Mouse (Mus musculus): ENCODE results near the gene Senp6. TPM values are rescaled to one million over a fixed set of nuclear protein-coding genes. Genes with fewer than 3 reads are reported as not detected.
A peak's percentile ranks its signal among the peaks of the same experiment; 100 is the strongest.
"Not testable (repeated sequence)": the region's sequence is repeated elsewhere in the genome, so short reads cannot be mapped to it uniquely, and the experiment has no call there.

The Senp6 gene
- total RNA-seq, 2 experiments from 2014 or later = 97.9 to 109 TPM

- no peak for DNase-seq (ENCODE audit: low spot score in 2 of 2)
Observed at GRCm38 (mm10) chr9:80074067-80074466, 7.4 kb downstream of the Senp6 start.

GRCm38 (mm10) chr9:80074949-80075348 is 8.2 kb downstream of the Senp6 start:
- no peak for DNase-seq (ENCODE audit: low spot score in 2 of 2)

GRCm38 (mm10) chr9:80080941-80081340 is 14.2 kb downstream of the Senp6 start:
- DNase-seq (ENCODE audit: low spot score in 2 of 2) = no peak

- DNase-seq (ENCODE audit: low spot score in 2 of 2) = no peak
Observed at GRCm38 (mm10) chr9:80084429-80085092, 17.9 kb downstream of the Senp6 start.

GRCm38 (mm10) chr9:80085665-80086064 is 19.0 kb downstream of the Senp6 start:
- DNase-seq (ENCODE audit: low spot score in 2 of 2) = no peak

- not testable (repeated sequence) for DNase-seq (ENCODE audit: low spot score in 2 of 2)
Observed at GRCm38 (mm10) chr9:80086272-80086966, 19.7 kb downstream of the Senp6 start.

GRCm38 (mm10) chr9:80089409-80089808 is 22.7 kb downstream of the Senp6 start:
- no peak for DNase-seq (ENCODE audit: low spot score in 2 of 2)

GRCm38 (mm10) chr9:80096325-80096724 is 29.6 kb downstream of the Senp6 start:
- DNase-seq (ENCODE audit: low spot score in 2 of 2) = no peak

- no peak for DNase-seq (ENCODE audit: low spot score in 2 of 2)
Observed at GRCm38 (mm10) chr9:80145992-80146587, 79.4 kb downstream of the Senp6 start.

- DNase-seq (ENCODE audit: low spot score in 2 of 2) = no peak
Observed at GRCm38 (mm10) chr9:80149594-80149993, 82.9 kb downstream of the Senp6 start.

- peak; percentile 41 to 54 for DNase-seq (ENCODE audit: low spot score in 2 of 2)
Observed at GRCm38 (mm10) chr9:80155277-80155676, 88.6 kb downstream of the Senp6 start.

- DNase-seq (ENCODE audit: low spot score in 2 of 2) = no peak
Observed at GRCm38 (mm10) chr9:80156780-80157179, 90.1 kb downstream of the Senp6 start.

GRCm38 (mm10) chr9:80157840-80158465 is 91.2 kb downstream of the Senp6 start:
- DNase-seq (ENCODE audit: low spot score in 2 of 2) = no peak

- DNase-seq (ENCODE audit: low spot score in 2 of 2) = no peak
Observed at GRCm38 (mm10) chr9:80158937-80159336, 92.2 kb downstream of the Senp6 start.

GRCm38 (mm10) chr9:80161451-80161850 is 94.7 kb downstream of the Senp6 start:
- no peak for DNase-seq (ENCODE audit: low spot score in 2 of 2)

GRCm38 (mm10) chr9:80163126-80163723 is 96.5 kb downstream of the Senp6 start:
- no peak for DNase-seq (ENCODE audit: low spot score in 2 of 2)

- DNase-seq (ENCODE audit: low spot score in 2 of 2) = no peak
Observed at GRCm38 (mm10) chr9:80164191-80164590, 97.5 kb downstream of the Senp6 start.

- peak; percentile 92 to 94 for DNase-seq (ENCODE audit: low spot score in 2 of 2)
Observed at GRCm38 (mm10) chr9:80164611-80165474, 98.1 kb downstream of the Senp6 start, which contains the start of gene Myo6. Myo6 (plus strand) TSS chr9:80165031.

GRCm38 (mm10) chr9:80165690-80166089 is 99.0 kb downstream of the Senp6 start:
- no peak for DNase-seq (ENCODE audit: low spot score in 2 of 2)

- DNase-seq (ENCODE audit: low spot score in 2 of 2) = no peak
Observed at GRCm38 (mm10) chr9:80166425-80166824, 99.7 kb downstream of the Senp6 start.

Data from layer of hippocampus, postnatal 14 days (tissue).